Mouse (Mus musculus): ENCODE results near the gene Tstd2.

DNA sequence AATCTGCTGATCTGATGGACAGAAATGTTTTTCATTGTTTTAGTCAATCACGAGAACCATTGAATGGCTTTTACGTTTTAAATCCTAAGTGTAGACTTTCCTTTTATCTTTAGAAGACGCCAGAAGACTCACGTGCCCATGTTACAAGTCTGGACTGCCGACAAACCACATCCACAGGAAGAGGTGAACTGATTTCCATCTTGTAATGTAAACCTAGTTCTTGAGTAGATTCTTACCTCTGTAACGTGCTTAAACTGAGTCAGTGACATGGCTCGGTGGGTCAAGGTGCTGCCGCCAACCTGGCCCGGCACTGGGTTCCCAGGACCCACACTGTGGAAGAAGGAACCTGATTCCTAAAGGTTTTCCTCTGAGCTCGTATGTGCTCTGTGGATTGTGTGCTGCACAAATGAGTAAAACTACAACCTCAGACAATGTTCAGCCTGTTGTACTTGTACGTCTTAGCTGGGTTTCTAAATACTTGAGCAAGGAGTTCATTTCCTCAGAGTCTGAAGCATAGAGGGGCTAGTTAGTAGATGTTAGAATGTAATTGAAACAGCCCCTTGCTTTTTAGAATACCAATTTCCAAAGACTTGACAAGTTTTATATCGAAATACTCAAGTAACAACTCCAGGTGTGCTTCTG lies 13.5 kb upstream of the Tstd2 start:
- no peak for TF ChIP-seq CTCF (IDR thresholded peaks at IDR 0.05; ENCODE audit: extremely low read depth, insufficient read depth, insufficient read length, insufficient replicate concordance)
- no peak for TF ChIP-seq POLR2A (IDR thresholded peaks at IDR 0.05; ENCODE audit: low read depth, low read length)

Data from spleen, adult 2 months (tissue).